Mouse (Mus musculus) mature B cell (primary cell): ENCODE measurements around the gene Rhox9.
"Not testable (repeated sequence)": the region's sequence is repeated elsewhere in the genome, so short reads cannot be mapped to it uniquely, and the experiment has no call there.

Experiments
- in situ Hi-C: fragments of 300-500 bp; cut with MboI; formaldehyde crosslinking; loops from 2 replicates; pipeline ENCODE4 v1.14.3; 2019

Rhox9 gene

GRCm38 (mm10) chrX:37901670-37902069 lies at the start of gene Rhox9:
Gene Rhox9 (minus strand): TSS chrX:37901770.
- in situ Hi-C loops = not testable (repeated sequence)

- in situ Hi-C loops = no loop called here
Measured at GRCm38 (mm10) chrX:37916311-37916710, 14.7 kb upstream of the Rhox9 start.

DNA sequence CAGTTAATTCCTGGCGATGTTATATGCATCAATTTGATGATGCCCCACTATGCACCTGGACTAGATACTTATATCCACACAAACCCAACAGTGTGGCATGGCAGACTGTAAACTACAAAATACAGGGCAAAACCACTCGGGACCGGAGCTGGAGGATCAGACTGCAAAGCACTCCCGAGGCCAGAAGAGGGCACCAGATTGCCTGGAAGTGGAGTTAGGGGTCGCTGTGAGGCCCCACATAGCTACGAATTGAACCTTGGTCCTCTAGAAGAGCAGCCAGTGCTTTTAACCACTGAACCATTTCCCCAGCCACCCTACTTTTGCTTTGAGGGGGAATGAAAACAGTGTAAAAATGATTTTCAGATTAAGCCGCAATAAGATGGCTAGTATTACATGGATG lies 7.0 kb upstream of the Rhox9 start:
- in situ Hi-C loops = no loop called here

GRCm38 (mm10) chrX:37903727-37904126 lies 2.2 kb upstream of the Rhox9 start:
- in situ Hi-C loops = no loop called here

- in situ Hi-C loops = not testable (repeated sequence)
Measured at GRCm38 (mm10) chrX:37897132-37897531, 4.4 kb downstream of the Rhox9 start, which contains the start of gene Rhox7b. Gene Rhox7b (minus strand): TSS chrX:37897232.

DNA sequence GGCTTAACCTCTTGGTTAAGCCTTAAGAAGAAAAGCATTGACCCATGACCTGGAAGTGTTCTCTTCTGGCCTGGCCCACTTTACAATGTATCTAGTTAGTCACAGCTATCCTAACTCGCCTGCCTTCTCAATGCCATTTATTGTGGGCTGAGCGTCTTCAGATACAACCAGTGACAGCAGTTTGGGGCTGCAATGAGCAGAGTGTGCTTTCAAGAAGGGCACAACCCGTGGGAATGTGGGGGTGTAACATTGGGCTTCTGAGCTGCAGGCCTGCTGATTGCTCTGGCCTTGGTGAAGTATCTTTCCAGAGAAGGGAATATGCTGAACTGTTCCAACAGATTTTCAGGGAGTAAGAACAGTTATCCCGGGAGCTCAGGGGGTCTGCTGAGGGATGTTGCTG lies 22.7 kb downstream of the Rhox9 start, which contains the start of gene Rhox8:
Gene Rhox8, minus strand, starts transcription at position 101 of the 400 bp plus-strand sequence.
- in situ Hi-C loops = no loop called here

GRCm38 (mm10) chrX:37871641-37872040 lies 29.9 kb downstream of the Rhox9 start:
- in situ Hi-C loops = no loop called here
